Mouse (Mus musculus) cerebral cortex, adult 2 months (tissue): ENCODE measurements around the gene Stx2.

Experiments
- WGBS: fragments of 180-500 bp; shearing (Covaris S2); methylation state at CpG from one replicate; pipeline ENCODE4 v1.1.7; 2018; 5-methylcytosine and 5-hydroxymethylcytosine counted together

Gene Stx2

DNA sequence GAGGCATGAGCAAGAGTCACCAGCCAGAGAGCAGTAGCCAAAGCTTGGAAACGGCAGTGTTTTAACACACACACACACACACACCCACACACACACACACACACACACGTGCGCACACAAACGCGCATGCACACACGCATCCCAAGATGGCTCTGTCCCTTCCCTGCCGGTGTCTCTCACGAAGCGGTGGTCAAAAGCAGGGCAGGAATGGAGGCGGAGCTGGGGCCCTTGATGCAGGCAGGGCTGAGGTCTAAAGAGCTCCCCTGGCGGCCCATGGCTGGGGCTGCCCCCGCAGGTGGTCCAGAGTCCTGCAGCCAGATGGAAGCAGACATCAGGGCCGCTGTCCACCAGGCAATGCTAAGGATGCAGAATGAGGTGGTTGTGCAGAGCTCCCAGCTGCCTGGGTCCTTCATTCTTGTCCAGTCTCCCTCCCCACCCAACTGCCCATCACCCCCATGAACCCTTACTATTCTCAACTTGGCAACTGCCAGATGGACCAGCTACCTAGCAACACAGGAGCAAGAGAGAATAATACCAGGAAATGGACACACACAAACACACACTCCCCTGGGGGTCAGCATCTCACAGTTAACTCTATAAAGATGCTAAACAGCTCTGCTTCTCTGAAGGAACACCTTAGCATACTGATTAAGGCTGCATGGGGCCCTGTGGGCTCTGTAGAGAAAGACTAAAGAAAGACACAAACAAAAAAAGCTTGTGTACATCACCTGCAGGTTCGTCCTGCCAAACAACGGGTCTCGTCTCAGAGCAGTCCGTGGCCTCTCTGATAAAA is 54.9 kb downstream of the Stx2 start, which contains the start of gene Rimbp2:
Gene Rimbp2 (minus strand): TSS at position 209 of the 793 bp plus-strand sequence.
- WGBS: 11% methylated on average over 17 of the region's 17 CpGs

DNA sequence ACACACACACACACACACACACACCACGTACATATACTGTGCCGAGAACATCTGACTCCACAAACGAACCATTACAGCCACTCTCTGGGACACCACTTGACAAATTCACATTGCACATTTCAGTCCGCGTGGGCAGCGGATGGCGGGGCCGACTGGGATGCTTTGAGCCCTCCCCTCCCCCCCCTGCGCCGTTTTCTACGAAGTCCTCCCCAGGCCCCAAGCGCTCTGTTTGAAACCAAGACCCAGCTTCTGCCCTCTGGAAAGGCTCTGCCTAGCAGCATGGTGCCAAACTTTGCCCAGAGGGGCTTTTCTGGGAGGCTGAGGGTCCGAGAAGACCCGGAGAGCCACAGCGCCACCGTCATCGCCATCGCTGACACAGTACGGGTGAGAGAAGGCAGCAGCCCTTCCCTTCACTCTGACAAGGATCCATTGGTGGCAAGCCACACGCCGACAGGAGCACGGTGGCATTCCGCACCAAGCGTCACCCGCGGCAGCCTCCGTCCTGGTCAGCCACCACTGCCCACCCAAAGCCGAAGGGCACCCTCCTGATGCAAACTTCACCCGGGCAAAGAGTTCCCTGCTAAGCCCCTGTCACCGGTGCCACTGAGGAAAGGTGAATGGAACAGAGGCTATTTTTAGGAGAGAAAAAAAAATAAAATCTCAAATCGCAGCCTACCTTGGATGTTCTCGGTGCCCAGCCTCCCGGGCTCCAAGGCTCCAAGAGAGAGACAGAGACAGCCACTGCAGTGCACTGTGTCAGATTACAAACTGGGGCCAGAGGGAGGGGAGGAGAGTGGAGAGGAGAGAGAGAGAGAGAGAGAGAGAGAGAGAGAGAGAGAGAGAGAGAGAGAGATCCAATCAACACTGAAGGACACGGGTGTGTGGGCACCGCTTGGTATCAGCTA is 55.8 kb downstream of the Stx2 start:
- 2% methylated on average over 35 of the region's 35 CpGs for WGBS

DNA sequence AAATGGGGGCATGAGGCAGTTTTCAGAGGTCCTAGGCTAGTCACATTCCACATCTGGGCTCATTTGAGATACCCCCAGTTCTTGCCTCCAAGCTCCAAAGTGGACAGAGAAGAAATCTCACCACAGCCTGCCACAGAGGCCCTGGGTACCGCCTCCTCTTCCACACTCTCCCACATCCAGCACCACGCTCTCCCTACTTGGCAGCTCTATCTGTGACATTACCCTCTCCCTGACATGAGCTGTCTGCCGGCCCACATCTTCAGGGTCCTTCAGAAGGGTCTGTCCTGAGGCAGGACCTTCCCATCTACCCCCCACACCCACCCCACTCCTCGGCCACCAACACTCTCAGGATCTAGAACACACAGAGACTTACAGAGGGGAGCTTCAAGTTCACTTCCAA is 56.9 kb downstream of the Stx2 start:
- 15% methylated on average over 4 of the region's 4 CpGs for WGBS

DNA sequence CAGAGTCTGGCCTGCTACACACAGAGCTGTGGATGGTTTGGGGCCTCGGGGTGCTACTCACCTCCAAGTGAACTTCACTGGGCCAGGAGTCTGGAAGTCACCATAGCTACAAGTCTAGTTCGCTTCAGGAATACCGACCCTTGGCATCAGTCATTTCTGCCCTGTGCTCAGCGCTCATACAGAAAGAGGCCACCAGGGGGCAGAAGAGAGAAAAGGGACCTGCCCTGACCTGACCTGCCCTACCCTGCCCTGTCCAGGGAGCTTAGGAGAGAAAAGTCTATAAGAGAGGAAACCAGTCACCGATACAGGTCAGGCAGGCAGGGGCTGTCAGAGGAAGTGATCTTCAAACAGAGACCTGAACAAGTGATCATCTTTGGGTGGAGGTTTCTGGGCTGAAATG is 61.3 kb downstream of the Stx2 start:
- WGBS: 77% methylated on average over 5 of the region's 5 CpGs

DNA sequence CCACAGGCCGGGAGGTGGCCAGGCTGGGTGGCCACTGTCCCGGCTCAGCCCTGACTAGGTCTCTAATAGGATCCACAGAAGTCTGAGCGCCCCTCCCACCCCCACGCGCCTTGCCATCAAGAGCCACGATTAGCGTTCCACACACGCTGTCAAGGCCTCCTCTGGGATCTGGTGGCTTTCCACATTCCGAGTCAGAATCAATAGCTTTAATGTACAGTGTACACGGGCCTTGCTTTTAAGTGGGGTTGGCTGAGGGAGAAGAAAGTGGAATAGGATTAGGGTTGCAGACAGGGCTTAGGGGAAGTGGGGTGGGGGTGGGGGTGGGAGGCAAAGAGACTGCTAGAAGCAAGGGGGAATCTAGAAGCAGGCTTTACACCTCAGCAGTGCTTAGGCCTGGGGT is 67.9 kb downstream of the Stx2 start:
- 81% methylated on average over 10 of the region's 10 CpGs for WGBS

DNA sequence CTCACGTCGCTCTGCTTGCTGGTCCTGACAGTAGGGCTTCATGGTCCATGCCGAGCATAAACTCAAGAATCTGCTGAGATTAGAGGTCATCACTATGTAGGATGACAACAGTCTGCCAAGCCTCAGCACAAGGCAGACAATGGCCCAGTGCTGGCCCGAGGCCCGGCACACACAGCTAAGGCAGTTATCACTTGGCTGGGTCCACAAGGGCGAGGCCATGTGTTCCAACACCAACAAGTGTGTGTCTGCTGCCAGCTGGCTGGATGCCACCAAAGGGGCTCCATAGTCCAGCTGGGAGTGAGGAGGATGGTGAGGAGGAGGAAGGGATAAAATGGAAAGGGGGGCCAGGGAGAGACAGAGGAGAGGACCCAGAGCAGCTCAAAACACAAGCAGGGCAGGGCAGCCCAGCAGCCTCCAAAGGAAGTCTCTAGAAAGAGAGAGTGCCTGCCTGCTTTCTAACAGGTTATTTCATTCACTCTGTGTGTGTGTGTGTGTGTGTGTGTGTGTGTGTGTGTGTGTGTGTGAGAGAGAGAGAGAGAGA is 72.9 kb downstream of the Stx2 start:
- WGBS: 43% methylated on average over 6 of the region's 6 CpGs
